Mouse (Mus musculus) activated CD4-positive, CD25-positive, alpha-beta regulatory T cell, adult 4 months (primary cell): ENCODE measurements at regions not wholly inside any gene's neighbourhood (a gene's known extent, or its start where the extent isn't known, plus 50 kb on each side); places are given as distances from the start of the nearest gene placed in this dataset.

Experiments used
- ATAC-seq: one replicate; pipeline ENCODE4 v1.8.0; 2017

- ATAC-seq, result peak; percentile 15
These were observed 61.2 kb downstream of the Pkdcc start for GRCm38 (mm10) chr17:83276000-83276891.

DNA sequence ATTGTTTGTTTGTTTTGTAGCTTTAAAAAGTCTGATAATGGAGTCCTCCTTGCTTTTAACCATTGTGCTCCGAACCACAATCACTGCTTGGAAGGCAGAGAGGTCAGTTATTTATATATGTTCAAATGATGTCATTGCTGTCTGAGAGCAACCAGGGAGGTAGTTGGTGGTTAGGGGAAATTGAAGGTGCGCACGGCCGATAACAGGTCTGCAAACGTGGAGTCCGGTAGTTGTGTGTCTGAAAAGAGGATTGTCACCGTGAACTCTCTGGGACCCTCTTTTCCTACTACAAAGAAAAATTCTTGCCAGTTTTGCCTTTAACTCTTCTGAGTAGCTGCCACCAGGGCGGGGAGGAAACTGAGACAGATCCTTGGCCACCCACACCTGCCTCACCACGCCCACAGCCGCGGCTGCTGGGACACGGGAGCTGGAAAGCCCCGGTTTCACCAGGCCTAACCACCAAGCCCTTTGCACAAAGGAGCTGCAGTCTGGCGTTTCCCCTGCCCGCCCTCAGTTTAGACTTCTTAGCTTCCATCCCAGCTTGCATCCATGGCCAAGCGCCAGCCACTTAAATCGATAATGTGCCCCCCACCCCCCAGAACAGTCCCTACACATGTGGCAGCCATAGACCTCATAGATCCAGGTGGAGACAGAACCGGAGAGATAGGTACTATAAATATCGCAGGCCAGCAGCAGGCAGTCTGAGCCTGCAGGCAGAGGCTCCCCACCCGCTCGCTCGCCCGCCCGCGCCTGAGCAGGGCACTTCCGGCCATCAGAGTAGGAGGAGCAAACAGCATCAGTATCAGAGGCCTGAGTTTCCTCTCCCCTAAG is 62.2 kb downstream of the Pkdcc start:
- peak; percentile 75 for ATAC-seq

- ATAC-seq, result peak; percentile 34
These were observed 63.1 kb downstream of the Pkdcc start for GRCm38 (mm10) chr17:83277948-83278924.

DNA sequence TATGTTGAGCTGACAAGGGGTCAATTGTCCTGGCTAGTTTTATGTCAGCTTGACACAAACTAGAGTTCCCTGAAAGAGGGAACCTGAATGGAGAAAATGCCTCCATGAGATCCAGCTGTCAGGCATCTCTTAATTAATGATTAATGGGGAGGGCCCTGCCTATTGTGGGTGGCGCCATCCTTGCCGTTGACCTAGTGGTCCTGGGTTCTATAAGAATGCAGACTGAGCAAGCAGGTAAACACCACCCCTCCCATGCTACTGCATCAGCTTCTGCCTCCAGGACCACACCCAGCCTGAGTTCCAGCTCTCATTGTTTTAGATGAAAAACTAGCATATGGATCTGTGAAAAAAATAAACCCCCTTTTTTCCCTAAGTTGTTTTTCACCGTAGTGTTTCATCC is 67.4 kb upstream of the Eml4 start:
- no peak for ATAC-seq

GRCm38 (mm10) chr17:83287381-83288142 is 63.2 kb upstream of the Eml4 start:
- no peak for ATAC-seq

- ATAC-seq, result no peak
These were observed 62.6 kb upstream of the Eml4 start for GRCm38 (mm10) chr17:83288143-83288492.

DNA sequence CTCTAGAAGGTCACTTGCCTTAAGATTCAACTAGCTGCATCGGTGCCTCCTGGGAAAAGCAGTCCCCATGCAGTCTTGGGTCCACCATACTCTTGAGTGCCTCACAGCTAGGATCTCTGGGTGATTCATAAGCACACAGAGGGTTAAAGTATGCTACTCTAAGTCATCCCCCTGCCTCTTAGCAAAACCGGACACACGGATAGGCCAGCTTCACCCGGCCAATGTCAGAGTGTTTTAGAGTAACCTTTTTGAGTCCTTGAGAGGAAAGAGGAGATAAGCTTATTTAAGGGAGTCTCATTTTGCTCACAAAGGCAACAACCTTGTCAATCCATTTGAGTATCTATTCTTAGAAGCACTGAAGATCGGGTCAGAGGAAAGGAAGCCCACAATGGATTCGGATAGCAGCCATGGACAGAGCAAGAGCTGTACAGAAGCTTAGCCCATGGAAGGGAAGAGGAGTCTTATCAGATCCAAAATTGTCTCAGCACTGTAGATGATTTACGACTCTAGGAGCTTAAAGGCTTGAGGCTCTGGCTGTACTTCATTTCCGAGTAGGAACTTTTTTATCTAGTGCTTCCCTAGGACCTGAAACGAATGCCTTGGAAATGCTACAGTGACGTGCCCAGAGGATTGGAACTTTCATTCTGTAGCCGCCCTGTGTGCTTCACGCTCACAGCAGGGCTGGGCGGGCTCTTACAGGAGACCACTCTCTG is 55.0 kb upstream of the Eml4 start:
- no peak for ATAC-seq

GRCm38 (mm10) chr17:83297379-83298121 is 53.2 kb upstream of the Eml4 start:
- no peak for ATAC-seq
